In the genomic region with DNA sequence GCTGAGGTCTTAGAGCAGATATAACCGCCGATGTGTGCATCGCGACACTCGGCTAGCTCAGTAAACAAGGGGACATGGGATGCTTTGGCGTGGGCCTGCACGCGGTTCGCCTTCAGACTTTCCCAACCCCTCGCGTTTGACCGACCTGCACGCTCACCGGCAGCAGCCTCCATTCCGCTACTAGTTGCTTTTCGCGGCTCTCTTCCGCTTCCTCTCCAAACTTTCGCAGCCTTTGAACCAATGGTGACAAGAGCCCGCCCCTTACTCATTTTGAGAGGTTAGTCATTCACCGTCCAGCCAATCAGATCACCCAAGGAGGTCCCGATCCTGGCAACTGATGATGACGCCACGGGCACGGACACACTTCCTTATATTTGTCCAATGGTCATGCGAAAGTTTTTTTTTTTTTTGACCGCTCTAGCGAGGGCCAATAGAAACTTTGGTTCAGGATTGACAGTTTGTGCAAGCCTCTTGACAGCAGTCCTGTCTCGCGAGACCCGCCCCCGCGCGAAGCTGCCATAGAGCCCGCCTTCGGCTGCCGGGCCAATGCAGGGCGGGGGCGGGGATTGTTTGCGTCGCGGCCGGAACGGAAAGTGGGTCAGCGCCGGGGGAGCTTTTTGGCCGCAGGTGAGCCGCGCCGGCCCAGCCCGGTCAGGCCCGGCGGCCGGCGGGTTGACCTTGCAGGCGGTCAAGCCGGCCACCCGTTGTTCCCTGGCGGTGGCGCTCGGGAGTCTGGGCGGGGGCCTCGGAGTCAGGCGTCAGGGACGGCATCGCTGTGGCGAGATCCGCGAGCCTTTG, we compare ENCODE assay signal across 8 mouse cellular contexts. TPM values are rescaled to one million over a fixed set of nuclear protein-coding genes. Genes with fewer than 3 reads are reported as not detected.
DNase-seq lines count a peak whose midpoint lies in the region; ATAC-seq and TF ChIP-seq lines count a peak whose summit lies in the region.

A gene (minus strand): TSS at position 216 of the 798 bp plus-strand sequence.
A gene (plus strand): TSS at position 510 of the 798 bp plus-strand sequence.

- H3K9ac ChIP-seq in ES-E14 (ENCODE audit: insufficient read depth, low read depth, low read length, poor library complexity, severe bottlenecking), result peak within 1 kb of the TSS; percentile 86
- peak within 1 kb of the TSS; percentile 65 for H3K9ac ChIP-seq in forebrain, embryonic 15.5 days (replicated peaks)

- in situ Hi-C loops in ES-E14 (cut with MboI; ENCODE audit: low sequenced_read_pairs in 2 of 2, unreplicated experiment in 2 of 2), result no loop called here

- H3K9me3 ChIP-seq in ES-E14 (ENCODE audit: control insufficient read depth, insufficient read depth, low read depth, low read length), result no peaks in the 10 kb centered on the region
- no peaks in the 10 kb centered on the region for H3K9me3 ChIP-seq in forebrain, embryonic 15.5 days

- whole genome bisulfite sequencing in forebrain, embryonic 15.5 days, result under 1% methylated on average over 69 of the region's 69 CpGs
- under 1% methylated on average over 69 of the region's 69 CpGs for WGBS in lung, adult 2 months

- TF ChIP-seq POLR2A in lung, adult 2 months (IDR thresholded peaks at IDR 0.05; ENCODE audit: borderline replicate concordance, extremely low read depth, low read depth, low read length), result peak; percentile 90

- intact Hi-C loops in heart, postnatal 25 days (cut with DNase I), result loop anchor here (2.0 to 5.0 kb wide), 3 partner anchors 38 to 296 kb away; a partner anchor contains a TSS

- peak within 1 kb of the TSS; percentile 88 to 90 for H3K4me3 ChIP-seq in ES-E14 (ENCODE audit: insufficient read depth in 1 of 2, low read depth in 1 of 2, low read length in 2 of 2, poor library complexity in 1 of 2, severe bottlenecking in 1 of 2)
- H3K4me3 ChIP-seq in forebrain, embryonic 15.5 days, result peak within 1 kb of the TSS; percentile 58
- peak within 1 kb of the TSS; percentile 99 for H3K4me3 ChIP-seq in lung, adult 2 months (replicated peaks; ENCODE audit: extremely low read depth, low read depth, low read length)

- no peaks in the 10 kb centered on the region for H3K27me3 ChIP-seq in forebrain, embryonic 15.5 days

- peak within 1 kb of the TSS; percentile 84 for H3K4me2 ChIP-seq in forebrain, embryonic 15.5 days (replicated peaks)

- TF ChIP-seq CTCF in lung, adult 2 months (IDR thresholded peaks at IDR 0.05; ENCODE audit: insufficient read depth, low read length), result no peak

- ATAC-seq in forebrain, embryonic 15.5 days (replicated peaks), result peak; percentile 99
- peak; percentile 93 for ATAC-seq in neutrophil, adult 5-6 weeks (ENCODE audit: extremely low read depth, insufficient number of reproducible peaks, low FRiP score, poor library complexity, severe bottlenecking)

- H3K36me3 ChIP-seq in ES-E14 (ENCODE audit: control insufficient read depth, insufficient read depth, low read length, poor library complexity, severe bottlenecking), result peaks cover 34% of the 10 kb centered on the region
- H3K36me3 ChIP-seq in forebrain, embryonic 15.5 days, result peaks cover 38% of the 10 kb centered on the region

- peaks cover 0 to 11% of the 10 kb centered on the region in 2 experiments; a peak in 2 of 4 replicates for H3K4me1 ChIP-seq in ES-E14 (ENCODE audit: control insufficient read depth in 2 of 2, insufficient read depth in 2 of 2, low read length in 2 of 2, poor library complexity in 1 of 2)
- H3K4me1 ChIP-seq in forebrain, embryonic 15.5 days, result peaks cover 31% of the 10 kb centered on the region
- peaks cover 9% of the 10 kb centered on the region; the same call in 1 of the 2 replicates for H3K4me1 ChIP-seq in lung, adult 2 months (ENCODE audit: control insufficient read depth, insufficient read depth, low read length)

- peak; percentile 98 for DNase-seq in ES-E14 (ENCODE audit: low read depth, low spot score)
- DNase-seq in cerebellum, adult 11-12 months, result peak; percentile 99
- DNase-seq in heart, postnatal 25 days (ENCODE audit: low spot score), result peak; percentile 97
- peak; percentile 98 to 100 for DNase-seq in layer of hippocampus, adult 18-20 months (ENCODE audit: low spot score in 2 of 2)
- DNase-seq in lung, adult 2 months, result peak; percentile 95
- DNase-seq in thymus, adult 18-20 months, result peak; percentile 92 to 99

- H3K27ac ChIP-seq in ES-E14 (ENCODE audit: insufficient read depth, low read depth, low read length, poor library complexity, severe bottlenecking), result peak within 1 kb of the TSS; percentile 28; the same call in 1 of the 2 replicates
- peak within 1 kb of the TSS; percentile 52 for H3K27ac ChIP-seq in forebrain, embryonic 15.5 days (replicated peaks)

TF ChIP-seq in ES-E14, 5 proteins besides CTCF, POLR2A, EP300 and RAD21:
- TF ChIP-seq ZC3H11A (IDR thresholded peaks at IDR 0.05; ENCODE audit: borderline replicate concordance, low read depth, low read length) (no peak), ZNF384 (IDR thresholded peaks at IDR 0.05; ENCODE audit: low read depth, low read length) (peak; percentile 88), CHD2 (IDR thresholded peaks at IDR 0.05; ENCODE audit: low read depth, low read length) (peak; percentile 99), HCFC1 (IDR thresholded peaks at IDR 0.05; ENCODE audit: borderline replicate concordance, insufficient read depth, low read length) (peak; percentile 60; the same call in 1 of the 2 replicates), MAFK (IDR thresholded peaks at IDR 0.05; ENCODE audit: insufficient read depth, low read depth, low read length) (no peak)

RNA-seq across cellular contexts. Expression of the first gene that starts in this region (rescaled TPM):
- 85.8 and 118 TPM in 2 replicates for total RNA-seq in ES-E14 (2012; rRNA removed)
- 73.2 and 74.2 TPM in 2 replicates for polyA plus RNA-seq in forebrain, embryonic 15.5 days (2015; fragmentation: Nextera tagmentation; extraction: Ambion mirVana)
- 10 to 100 TPM; 18.2 to 19.4 TPM for total RNA-seq in heart, postnatal 25 days (2021)
- 10 to 100 TPM; 32.3 to 33.5 TPM for total RNA-seq in layer of hippocampus, adult 18-20 months (2021)
- polyA plus RNA-seq in lung, adult 2 months (2012; rRNA removed), result 23.6 and 36.7 TPM in 2 replicates
- total RNA-seq in neutrophil, adult 5-6 weeks (2017), result 26.3 and 32.4 TPM in 2 replicates

RNA-seq across cellular contexts. Expression of the second gene that starts in this region (rescaled TPM):
- total RNA-seq in ES-E14 (2012; rRNA removed), result 34.2 and 37.1 TPM in 2 replicates
- 81.5 and 82.5 TPM in 2 replicates for polyA plus RNA-seq in forebrain, embryonic 15.5 days (2015; fragmentation: Nextera tagmentation; extraction: Ambion mirVana)
- total RNA-seq in heart, postnatal 25 days (2021), result 10 to 100 TPM; 33.4 to 36.3 TPM
- total RNA-seq in layer of hippocampus, adult 18-20 months (2021), result 10 to 100 TPM; 47.5 to 48.3 TPM
- 76.4 and 85.4 TPM in 2 replicates for polyA plus RNA-seq in lung, adult 2 months (2012; rRNA removed)
- 19.7 and 24.6 TPM in 2 replicates for total RNA-seq in neutrophil, adult 5-6 weeks (2017)

Comparison
In these comparisons a context has a peak if more than half of its experiments do, and no peak if none do; other contexts are left out.
1. Peak in every context shown above with its lines: DNase-seq, ATAC-seq, H3K4me3 ChIP-seq and H3K27ac ChIP-seq.